Mouse (Mus musculus): Measurements from ENCODE around the gene Kptn.
A peak's percentile ranks its signal among the peaks of the same experiment; 100 is the strongest.

Gene Kptn

DNA sequence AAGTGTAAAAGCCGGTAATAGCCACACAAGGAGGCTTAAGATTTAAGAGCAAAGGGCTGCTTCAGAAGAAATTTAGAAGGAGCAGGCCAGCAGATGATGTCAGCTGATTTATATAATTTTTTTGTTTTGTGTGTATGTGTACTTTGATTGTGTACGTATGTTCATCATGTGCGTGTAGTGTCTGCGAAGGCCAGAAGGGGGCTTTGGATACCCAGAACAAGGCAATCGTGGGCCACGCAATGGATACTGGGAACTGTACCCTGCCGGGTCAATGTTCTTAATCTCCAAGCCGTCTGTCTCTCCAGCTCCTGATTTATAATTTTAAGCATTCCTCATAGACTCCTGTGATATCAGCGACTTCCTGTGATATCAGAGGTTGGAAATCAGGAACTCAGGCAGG lies 41.6 kb downstream of the Kptn start:
- peak; percentile 70 for DNase-seq (ENCODE audit: low read depth, low spot score)

DNA sequence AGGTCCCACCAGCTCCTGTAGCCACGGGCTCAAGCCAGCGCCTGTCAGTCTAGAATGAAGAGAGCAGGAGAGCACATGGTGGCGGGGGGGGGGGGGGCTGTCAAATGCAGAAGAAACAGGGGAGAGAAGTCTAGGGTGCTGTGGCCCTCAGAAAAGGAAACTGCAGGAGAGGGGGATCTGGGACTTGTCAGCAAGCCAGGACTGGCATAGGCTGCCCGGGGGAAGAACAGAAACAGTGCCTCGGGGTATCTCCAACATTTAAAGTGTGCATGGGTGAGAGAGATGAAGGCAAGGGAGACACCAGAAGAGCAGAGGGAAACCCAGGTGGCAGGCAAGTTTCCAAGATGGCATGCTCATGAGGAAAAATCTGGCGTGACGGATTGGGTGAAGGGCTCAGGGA lies 42.3 kb downstream of the Kptn start:
- no peak for DNase-seq (ENCODE audit: low read depth, low spot score)

DNA sequence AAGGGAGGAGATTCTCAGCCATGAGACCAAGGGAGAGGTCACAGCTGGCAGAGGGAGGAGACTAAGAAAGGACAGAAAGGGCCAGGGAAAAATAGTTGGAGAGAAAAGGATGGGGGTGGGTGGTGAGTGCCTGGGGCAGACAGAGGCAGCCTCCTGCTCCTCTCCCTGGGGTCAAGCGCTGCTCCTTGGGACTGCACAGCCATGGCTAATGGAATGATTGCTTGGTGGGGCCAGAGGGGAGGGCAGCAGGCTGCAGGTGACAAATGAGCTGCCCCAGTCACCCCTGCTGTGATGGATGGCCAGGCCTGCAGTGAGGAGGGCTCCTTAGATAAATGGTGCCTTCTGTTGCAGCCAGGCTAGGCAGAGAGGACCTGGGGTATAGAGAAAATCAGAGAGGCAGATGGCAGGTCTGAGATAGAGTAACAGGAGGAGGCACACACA lies 52.5 kb downstream of the Kptn start:
- DNase-seq (ENCODE audit: low read depth, low spot score), result no peak

DNA sequence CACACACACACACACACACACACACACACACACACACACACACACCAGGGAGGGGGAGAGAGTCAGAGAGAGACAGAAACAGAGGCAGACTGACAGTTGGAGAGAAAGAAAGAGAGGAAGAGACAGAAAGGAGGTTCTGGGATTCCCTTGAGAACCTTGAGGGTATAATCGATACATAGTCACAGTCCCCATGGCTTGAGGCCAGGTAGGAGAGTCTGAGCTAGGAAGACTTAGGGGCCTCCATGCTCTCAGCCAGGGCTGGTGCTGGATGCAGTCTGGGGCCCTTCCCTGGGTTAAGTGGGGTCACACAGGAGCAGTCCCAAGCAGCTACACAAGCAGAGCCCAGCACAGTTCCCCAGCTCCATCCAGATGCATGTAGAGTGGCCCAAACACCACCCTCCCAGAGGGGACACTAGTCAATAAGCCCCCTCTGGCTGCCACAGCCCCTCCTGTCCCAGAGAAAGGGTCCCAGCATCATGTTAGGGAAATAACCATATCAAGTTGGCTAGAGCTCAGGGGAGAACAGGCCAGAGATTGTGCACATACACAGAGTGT lies 53.0 kb downstream of the Kptn start:
- no peak for DNase-seq (ENCODE audit: low read depth, low spot score)

DNA sequence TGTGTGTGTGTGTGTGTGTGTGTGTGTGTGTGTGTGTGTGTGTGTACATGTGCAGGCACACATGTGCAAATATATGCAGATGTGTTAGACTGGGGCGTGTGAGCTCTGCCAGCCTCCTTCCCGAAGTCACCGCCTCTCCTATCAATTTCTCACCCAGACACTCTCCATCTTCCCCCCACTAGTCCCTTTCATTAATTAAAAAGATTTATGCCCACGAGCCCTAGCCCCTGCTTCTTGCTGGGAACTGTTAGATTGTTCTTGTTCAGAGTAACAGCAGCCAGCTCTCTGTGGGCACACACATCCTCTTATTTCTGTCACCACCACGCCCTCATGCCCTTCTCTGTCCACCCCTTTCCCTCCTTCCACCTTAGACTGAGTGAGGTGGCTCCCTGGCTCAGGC lies 53.5 kb downstream of the Kptn start:
- DNase-seq (ENCODE audit: low read depth, low spot score), result no peak

DNA sequence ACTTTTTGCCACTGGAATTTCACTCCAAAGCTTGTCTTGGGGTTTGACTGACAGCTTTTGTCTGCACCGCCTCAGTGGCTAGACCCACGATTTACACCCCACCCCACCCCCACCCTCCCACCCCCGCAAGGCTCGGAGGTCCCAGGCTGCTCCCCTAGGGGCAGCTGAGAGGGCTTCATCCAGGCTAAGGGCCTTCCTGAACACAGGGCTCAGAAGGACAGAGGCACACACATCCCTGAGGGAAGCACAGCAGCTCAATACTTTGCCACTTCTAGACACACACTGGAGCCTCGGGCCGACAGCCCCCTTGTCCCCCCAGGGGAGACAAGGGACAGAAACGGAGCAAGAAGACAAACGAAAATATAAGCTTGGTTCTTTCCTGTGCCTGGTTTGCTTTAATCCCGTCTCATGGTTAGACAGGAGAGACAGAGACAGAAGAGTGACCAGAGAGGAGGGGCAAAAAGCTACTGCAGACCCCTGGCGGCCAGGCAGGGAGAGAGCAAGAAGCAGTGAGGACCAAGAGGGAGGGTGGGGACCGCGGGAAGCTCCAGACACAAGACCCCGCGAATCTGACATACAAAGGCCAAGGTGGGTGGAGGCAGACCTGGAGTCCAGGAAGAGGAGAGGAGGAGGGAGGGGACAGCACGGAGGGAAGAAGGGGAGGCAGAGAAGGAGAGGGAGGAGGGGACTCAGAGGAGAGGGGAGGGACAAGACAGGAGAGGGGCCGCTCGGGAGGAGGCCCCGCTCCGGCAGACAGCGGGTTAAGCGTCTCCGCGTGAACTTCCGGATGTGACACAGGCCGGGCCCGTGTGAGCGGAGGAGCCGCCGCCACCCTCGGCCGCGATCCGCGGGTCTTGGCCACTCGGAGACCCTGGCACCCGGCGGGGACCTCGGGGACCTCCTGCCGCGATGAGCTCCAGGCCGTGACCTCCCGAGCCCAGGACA lies 55.2 kb downstream of the Kptn start, which contains the start of gene Meis3:
Meis3 (plus strand) TSS at position 494 of the 945 bp plus-strand sequence.
- DNase-seq (ENCODE audit: low read depth, low spot score), result peak; percentile 71

DNA sequence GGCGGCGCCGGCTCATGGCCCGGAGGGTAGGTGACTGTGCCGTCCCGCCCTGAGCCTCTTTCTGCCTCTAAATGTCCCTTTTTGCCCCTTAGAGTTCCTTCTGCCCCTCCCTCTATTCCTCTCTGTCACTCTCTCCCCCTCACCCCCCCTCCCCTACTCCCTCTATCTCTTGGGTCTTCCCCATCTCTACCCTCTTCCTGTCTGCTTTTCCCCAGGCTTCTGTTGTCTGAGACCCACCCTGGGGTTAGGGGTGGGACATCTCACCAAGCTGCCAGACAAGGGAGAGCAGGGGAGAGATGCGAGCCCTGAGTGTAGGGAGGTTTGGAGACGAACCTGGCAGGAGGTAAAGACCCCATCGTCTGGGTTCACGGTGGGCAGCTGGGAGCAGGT lies 55.8 kb downstream of the Kptn start:
- no peak for DNase-seq (ENCODE audit: low read depth, low spot score)
